Mouse (Mus musculus) MEL (cell line): Measurements from ENCODE around the gene Wnt9a.

ENCODE experiments used
- CHD1 ChIP-seq: IDR thresholded peaks from 2 replicates; pipeline ENCODE4 v1.6.1; 2012; ENCODE audit warnings: low read depth, mild to moderate bottlenecking, inconsistent platforms, low read length, improper control_type of control experiment
- CTCF ChIP-seq, 3 experiments: IDR thresholded peaks in 2 of 3; conservative IDR thresholded peaks in 1 of 3; 2 replicates each; pipeline ENCODE4 v1.5.1; 2011 to 2012; ENCODE audit warnings: low read length in 3 of 3, low read depth in 2 of 3, mild to moderate bottlenecking in 2 of 3, improper control_type of control experiment in 1 of 3, inconsistent platforms in 1 of 3, mixed read lengths in 1 of 3, moderate library complexity in 1 of 3; ENCODE audit not compliant: control insufficient read depth in 1 of 3, insufficient read depth in 1 of 3, poor library complexity in 1 of 3, severe bottlenecking in 1 of 3
- ELF1 ChIP-seq: IDR thresholded peaks from 2 replicates; pipeline ENCODE4 v1.6.1; 2014; ENCODE audit warnings: low read depth, mild to moderate bottlenecking, inconsistent platforms, low read length, improper control_type of control experiment, moderate library complexity
- EP300 ChIP-seq, 2 experiments: IDR thresholded peaks; 2 replicates each; pipeline ENCODE4 v1.6.1; 2011; ENCODE audit warnings: improper control_type of control experiment in 2 of 2, low read length in 2 of 2, low read depth in 1 of 2, mild to moderate bottlenecking in 1 of 2
- GATA1 ChIP-seq: IDR thresholded peaks from 2 replicates; pipeline ENCODE4 v1.6.1; 2011; ENCODE audit warnings: low read depth, low read length, improper control_type of control experiment
- JUND ChIP-seq: IDR thresholded peaks from 2 replicates; pipeline ENCODE4 v1.6.1; 2011; ENCODE audit warnings: low read depth, mild to moderate bottlenecking, improper control_type of control experiment, low read length
- NRF1 ChIP-seq: IDR thresholded peaks from 2 replicates; pipeline ENCODE4 v1.6.1; 2014; ENCODE audit warnings: low read depth, mild to moderate bottlenecking, inconsistent platforms, low read length, improper control_type of control experiment, moderate library complexity; ENCODE audit not compliant: poor library complexity, insufficient read depth, severe bottlenecking
- POLR2A ChIP-seq, 2 experiments: IDR thresholded peaks; 2 replicates each; pipeline ENCODE4 v1.6.1; 2011 to 2012; ENCODE audit warnings: low read length in 2 of 2, mild to moderate bottlenecking in 2 of 2, control low read depth in 1 of 2, improper control_type of control experiment in 1 of 2, low read depth in 1 of 2, moderate library complexity in 1 of 2; ENCODE audit not compliant: control insufficient read depth in 1 of 2, insufficient read depth in 1 of 2, poor library complexity in 1 of 2
- RCOR1 ChIP-seq: IDR thresholded peaks from 2 replicates; pipeline ENCODE4 v1.6.1; 2012; ENCODE audit warnings: low read depth, mild to moderate bottlenecking, inconsistent platforms, low read length, improper control_type of control experiment
- SIN3A ChIP-seq: IDR thresholded peaks from 2 replicates; pipeline ENCODE4 v1.6.1; 2012; ENCODE audit warnings: low read length, improper control_type of control experiment, inconsistent platforms
- TBP ChIP-seq: IDR thresholded peaks from 2 replicates; pipeline ENCODE4 v1.8.0; 2011; ENCODE audit warnings: low read depth, low read length, improper control_type of control experiment
- TCF12 ChIP-seq: IDR thresholded peaks from 2 replicates; pipeline ENCODE4 v1.6.1; 2014; ENCODE audit warnings: low read depth, mild to moderate bottlenecking, inconsistent platforms, low read length, improper control_type of control experiment, moderate library complexity
- ZC3H11A ChIP-seq: IDR thresholded peaks from 2 replicates; pipeline ENCODE4 v1.6.1; 2012; ENCODE audit warnings: low read depth, mild to moderate bottlenecking, inconsistent platforms, low read length, improper control_type of control experiment
- ZMIZ1 ChIP-seq: IDR thresholded peaks from 2 replicates; pipeline ENCODE4 v1.6.1; 2012; ENCODE audit warnings: low read depth, mild to moderate bottlenecking, inconsistent platforms, low read length, improper control_type of control experiment, moderate library complexity

GRCm38 (mm10) chr11:59336381-59336780, 29.7 kb downstream of the Wnt9a start:
- TF ChIP-seq ZMIZ1 (no peak), ZC3H11A (no peak), POLR2A (IDR thresholded peaks at IDR 0.05; ENCODE audit: control insufficient read depth in 1 of 2, insufficient read depth in 1 of 2, low read depth in 1 of 2, low read length in 2 of 2, poor library complexity in 1 of 2) (no peak), GATA1 (no peak), NRF1 (no peak), SIN3A (no peak), CTCF (IDR thresholded peaks at IDR 0.05 in 2 of 3, conservative IDR thresholded peaks at IDR 0.05 in 1 of 3; ENCODE audit: control insufficient read depth in 1 of 3, insufficient read depth in 1 of 3, low read depth in 2 of 3, low read length in 3 of 3, poor library complexity in 1 of 3, severe bottlenecking in 1 of 3) (no peak), RCOR1 (no peak), CHD1 (no peak), TBP (no peak), JUND (no peak), ELF1 (no peak), TCF12 (no peak), EP300 (IDR thresholded peaks at IDR 0.05; ENCODE audit: low read depth in 1 of 2, low read length in 2 of 2) (no peak)
